Mouse (Mus musculus) spleen, postnatal 14 days (tissue): ENCODE results near the gene Sptbn2.

Experiments
- DNase-seq, 2 experiments: peaks; one replicate each; pipeline ENCODE4 v3.0.0; 2021 to 2022; ENCODE audit warnings: low spot score in 2 of 2

Sptbn2 gene

GRCm38 (mm10) chr19:4711098-4711600, at the start of gene Sptbn2:
Sptbn2 (plus strand) TSS chr19:4711167.
- no peak for DNase-seq

- DNase-seq, result no peak
Measured at GRCm38 (mm10) chr19:4666815-4667214, 44.2 kb upstream of the Sptbn2 start.

DNA sequence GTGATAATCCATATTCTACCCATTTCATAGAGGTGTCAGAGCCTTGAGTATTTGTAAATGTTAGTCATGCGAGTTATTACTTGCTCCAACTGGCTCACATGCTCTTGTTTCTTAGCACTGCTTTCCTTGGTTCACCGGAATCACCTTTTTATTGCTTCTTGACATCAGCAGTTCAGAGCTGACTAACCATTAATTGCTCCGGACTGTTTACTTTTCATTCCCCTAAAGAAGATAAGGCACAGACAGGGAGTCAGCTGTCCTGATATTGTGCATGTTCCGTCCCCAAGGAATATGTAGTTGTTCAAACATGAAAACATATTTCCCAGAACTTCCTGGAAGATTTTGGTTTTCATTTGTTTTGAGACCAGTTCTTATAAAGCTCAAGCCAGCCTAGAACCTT, 40.2 kb upstream of the Sptbn2 start:
- no peak for DNase-seq

DNA sequence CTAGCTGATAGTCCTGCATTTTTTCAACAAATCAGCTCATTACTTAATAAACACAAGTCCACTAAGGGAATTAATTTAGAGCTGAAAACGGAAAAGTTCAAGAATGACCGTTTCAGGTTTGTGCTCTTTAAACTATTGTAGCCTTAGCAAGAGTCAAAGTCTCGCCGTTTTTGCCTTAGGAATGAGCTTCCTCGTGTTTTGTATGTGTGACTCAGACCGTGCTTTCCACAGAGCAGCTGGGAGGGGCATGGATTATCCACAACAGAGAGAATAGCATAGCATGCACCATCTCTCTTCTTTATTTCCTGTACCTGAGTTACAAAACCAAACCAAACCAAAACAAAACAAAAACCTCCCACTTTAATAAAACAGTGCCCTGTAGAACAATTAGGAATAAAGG, 38.6 kb upstream of the Sptbn2 start:
- DNase-seq, result no peak

GRCm38 (mm10) chr19:4694346-4694745, 16.6 kb upstream of the Sptbn2 start:
- no peak for DNase-seq

DNA sequence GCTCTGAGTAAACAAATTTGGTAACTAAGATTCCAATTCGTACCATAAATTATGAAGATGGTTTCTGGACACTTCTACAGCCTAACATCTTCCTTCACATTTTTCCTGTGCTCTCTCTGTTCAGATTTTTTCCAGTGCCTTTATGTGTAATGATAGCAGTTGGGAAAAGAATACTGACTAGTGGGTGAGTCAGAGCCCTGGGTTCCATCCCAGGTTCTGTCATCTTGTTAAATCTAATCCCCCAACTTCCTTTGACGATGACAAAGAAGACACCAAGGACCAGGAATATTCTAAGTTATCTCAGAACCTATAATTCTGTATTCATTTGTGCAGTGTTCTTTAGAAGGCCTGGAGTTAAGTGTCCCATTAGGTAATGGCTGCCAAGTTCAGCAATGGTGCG, 13.8 kb upstream of the Sptbn2 start:
- DNase-seq, result no peak

DNA sequence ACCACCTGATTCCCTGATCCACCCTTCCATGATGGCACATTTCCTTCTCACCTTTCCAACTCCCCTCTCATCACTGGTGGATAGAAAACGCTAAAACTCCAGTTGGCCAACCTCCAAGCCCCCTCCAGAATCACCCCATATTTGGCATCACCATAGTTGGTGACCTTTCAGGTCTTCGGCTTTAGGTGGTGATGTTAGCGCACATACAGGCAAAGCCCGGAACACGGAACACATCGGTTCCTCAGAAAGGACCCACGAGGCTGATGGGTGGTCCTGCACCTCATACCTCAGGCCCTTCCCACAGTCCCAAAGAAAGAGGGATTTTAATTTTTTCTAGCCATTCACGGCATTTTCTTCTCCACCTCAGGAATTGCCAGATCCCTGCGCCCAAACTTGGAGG, 13.2 kb upstream of the Sptbn2 start:
- no peak for DNase-seq

- DNase-seq, result no peak
Measured at GRCm38 (mm10) chr19:4698205-4698677, 12.7 kb upstream of the Sptbn2 start, which contains the start of gene Gm960. Gm960 (minus strand) TSS chr19:4698668.

- DNase-seq, result no peak
Measured at GRCm38 (mm10) chr19:4698856-4699255, 12.1 kb upstream of the Sptbn2 start.

GRCm38 (mm10) chr19:4699821-4700220, 11.1 kb upstream of the Sptbn2 start:
- no peak for DNase-seq

GRCm38 (mm10) chr19:4700656-4701055, 10.3 kb upstream of the Sptbn2 start:
- no peak for DNase-seq

GRCm38 (mm10) chr19:4701221-4701620, 9.7 kb upstream of the Sptbn2 start:
- DNase-seq, result no peak

- no peak for DNase-seq
Measured at GRCm38 (mm10) chr19:4708765-4709164, 2.2 kb upstream of the Sptbn2 start.

- DNase-seq, result no peak
Measured at GRCm38 (mm10) chr19:4711601-4712155, 711 bp downstream of the Sptbn2 start.

DNA sequence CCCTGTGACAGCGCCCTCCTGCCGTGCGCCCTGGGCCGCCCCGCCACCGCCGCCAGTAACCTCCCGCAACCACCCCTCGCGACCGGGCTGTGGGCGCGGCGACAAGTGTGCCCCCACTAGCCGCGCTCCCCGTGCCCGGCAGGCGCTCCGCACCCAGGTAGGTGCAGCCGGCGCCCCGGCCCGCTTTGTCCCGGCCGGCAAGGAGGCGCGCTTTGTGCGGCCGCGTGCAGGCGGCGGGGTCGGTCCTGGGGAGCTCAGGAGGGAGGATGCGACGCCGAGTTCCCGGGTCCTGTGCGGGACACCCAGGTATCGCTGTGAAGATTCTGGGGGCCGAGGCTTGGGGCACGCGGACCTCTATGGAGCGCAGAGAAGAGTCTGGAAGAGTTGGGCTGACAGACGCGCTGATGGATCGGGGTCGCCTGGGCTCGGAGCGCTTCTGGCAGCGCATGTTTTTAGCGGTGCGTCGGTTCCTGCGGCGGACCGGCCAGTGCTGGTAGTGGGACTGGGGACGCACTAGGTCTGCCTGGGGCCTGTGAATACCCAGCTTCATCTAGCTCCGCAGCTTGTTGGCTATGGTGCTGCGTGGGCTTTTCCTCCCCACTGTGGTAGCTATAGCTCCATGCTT, 1.3 kb downstream of the Sptbn2 start:
- no peak for DNase-seq

- DNase-seq, result no peak
Measured at GRCm38 (mm10) chr19:4712781-4713526, 2.0 kb downstream of the Sptbn2 start.

DNA sequence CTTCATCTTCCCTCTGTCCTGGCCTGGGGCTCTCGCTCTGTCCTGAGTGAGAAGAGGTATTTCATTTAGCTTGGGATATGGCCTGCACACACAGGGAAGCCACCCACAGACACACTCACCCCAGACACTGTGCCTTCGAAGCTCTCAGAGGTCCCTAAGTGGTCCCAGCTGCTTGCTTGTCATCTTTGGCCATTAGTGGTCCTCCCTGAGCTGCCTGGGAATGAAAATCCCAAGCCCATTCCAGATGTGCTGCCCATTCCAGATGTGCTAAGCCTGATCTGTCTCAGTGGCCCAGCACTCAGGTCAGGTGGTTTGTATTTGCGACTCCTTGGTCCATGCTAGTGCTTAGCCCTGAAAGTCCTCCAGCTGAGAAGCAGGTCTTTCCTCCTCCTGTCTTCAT, 2.9 kb downstream of the Sptbn2 start:
- DNase-seq, result no peak

DNA sequence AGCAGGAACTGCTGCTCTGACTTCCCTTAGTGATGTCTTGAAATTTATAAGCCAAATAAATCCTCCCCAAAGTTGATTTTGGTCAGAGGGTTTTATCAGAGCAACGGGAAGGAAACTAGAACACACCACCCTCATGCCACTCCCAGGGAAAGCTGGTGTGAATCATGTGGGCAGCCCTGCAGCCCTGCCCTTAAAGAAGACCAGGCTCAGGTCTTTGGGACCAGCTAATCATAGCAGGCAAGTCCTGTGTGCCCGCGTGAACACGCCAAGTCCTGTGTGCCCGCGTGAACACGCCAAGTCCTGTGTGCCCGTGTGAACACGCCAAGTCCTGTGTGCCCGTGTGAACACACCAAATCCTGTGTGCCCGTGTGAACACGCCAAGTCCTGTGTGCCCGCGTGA, 5.8 kb downstream of the Sptbn2 start:
- no peak for DNase-seq

GRCm38 (mm10) chr19:4717281-4717680, 6.3 kb downstream of the Sptbn2 start:
- DNase-seq, result no peak

GRCm38 (mm10) chr19:4718716-4719115, 7.7 kb downstream of the Sptbn2 start:
- DNase-seq, result no peak

DNA sequence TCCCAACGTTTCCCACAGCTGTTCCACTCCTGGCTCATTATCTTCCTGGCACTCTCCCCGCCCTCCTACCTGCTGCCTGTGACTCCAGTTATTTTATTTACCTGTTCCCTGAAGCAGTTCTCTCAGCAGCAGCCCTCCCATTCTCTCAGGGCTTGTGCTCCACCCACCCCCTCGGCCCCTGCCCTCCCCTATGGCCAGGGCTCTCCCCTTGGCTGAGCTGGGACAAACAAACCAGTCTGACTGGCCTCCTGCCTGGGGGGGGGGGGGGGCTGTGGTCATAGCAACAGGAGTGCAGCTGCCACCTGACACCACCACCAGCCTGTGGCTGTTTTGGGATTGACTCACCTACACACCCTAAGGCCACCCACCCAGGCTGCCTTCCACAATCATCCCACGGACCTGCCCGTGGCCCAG, 8.4 kb downstream of the Sptbn2 start:
- no peak for DNase-seq

GRCm38 (mm10) chr19:4720112-4720511, 9.1 kb downstream of the Sptbn2 start:
- DNase-seq, result no peak
